Mouse (Mus musculus) bone marrow, adult 2 months (tissue): ENCODE measurements around the gene Mtss1l.

Experiments used
- CTCF ChIP-seq: fragments of 200-500 bp; IDR thresholded peaks from 2 replicates; pipeline ENCODE4 v1.5.1; 2011; ENCODE audit warnings: low read length, control low read depth; ENCODE audit not compliant: control insufficient read depth, insufficient read depth
- POLR2A ChIP-seq: fragments of 200-500 bp; IDR thresholded peaks from 2 replicates; pipeline ENCODE4 v1.6.1; 2011; ENCODE audit warnings: low read depth, mild to moderate bottlenecking, control low read depth, low read length, borderline replicate concordance; ENCODE audit not compliant: control insufficient read depth

DNA sequence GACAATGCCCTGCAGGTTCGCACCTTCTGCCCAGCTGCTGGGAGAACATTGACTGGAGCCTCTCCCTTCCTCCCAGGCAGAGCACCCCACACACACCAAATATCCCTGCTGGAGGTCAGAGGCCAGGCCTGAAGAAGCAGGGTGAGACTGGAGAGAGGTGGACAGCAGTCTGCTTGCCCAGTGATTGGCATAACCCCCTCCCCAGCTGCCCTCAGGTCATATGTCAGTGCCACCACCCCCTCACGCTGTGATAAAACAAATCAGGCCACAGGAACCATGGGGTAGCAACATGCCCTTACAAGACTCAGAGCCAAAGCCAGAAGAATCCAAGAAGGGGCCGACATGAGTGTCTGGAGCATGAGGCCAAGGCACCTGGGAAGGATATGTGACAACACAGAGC is 17.2 kb upstream of the Mtss1l start:
- TF ChIP-seq CTCF: no peak
- TF ChIP-seq POLR2A: no peak
